Mouse (Mus musculus) midbrain, embryonic 10.5 days (tissue): ENCODE measurements around the gene Bach1. TPM values are rescaled to one million over a fixed set of nuclear protein-coding genes. Genes with fewer than 3 reads are reported as not detected.

Experiments
- DNase-seq: peaks from one replicate; pipeline ENCODE4 v3.0.0-alpha.2; 2017; ENCODE audit warnings: low spot score
- H3K27ac ChIP-seq: fragments of 300-500 bp; sonication (generic); replicated peaks from 2 replicates; pipeline ENCODE4 v1.5.1; 2016; ENCODE audit warnings: mild to moderate bottlenecking
- H3K27me3 ChIP-seq: fragments of 300-500 bp; sonication (generic); 2 replicates; pipeline ENCODE4 v1.6.1; 2016; ENCODE audit warnings: low read depth, mild to moderate bottlenecking; ENCODE audit not compliant: poor library complexity, severe bottlenecking
- H3K36me3 ChIP-seq: fragments of 300-500 bp; sonication (generic); 2 replicates; pipeline ENCODE4 v1.6.1; 2016; ENCODE audit warnings: mild to moderate bottlenecking, moderate library complexity
- H3K4me1 ChIP-seq: fragments of 300-500 bp; sonication (generic); 2 replicates; pipeline ENCODE4 v1.6.1; 2016
- H3K4me3 ChIP-seq: fragments of 300-500 bp; sonication (generic); 2 replicates; pipeline ENCODE4 v1.5.1; 2016; ENCODE audit warnings: mild to moderate bottlenecking, moderate library complexity
- H3K9me3 ChIP-seq: fragments of 300-500 bp; sonication (generic); replicated peaks from 2 replicates; pipeline ENCODE4 v1.6.1; 2016; ENCODE audit warnings: mild to moderate bottlenecking
- WGBS: fragments of 180-500 bp; shearing (Covaris S2); methylation state at CpG from one replicate; pipeline ENCODE4 v1.1.7; 2016; 5-methylcytosine and 5-hydroxymethylcytosine counted together
- polyA plus RNA-seq: library from polyadenylated mRNA; unstranded; fragments of >200 nt; fragmentation: Nextera tagmentation; extraction: Ambion mirVana; gene quantifications from 2 replicates; pipeline ENCODE4 v1.2.1, GENCODE M21; 2016

Bach1 gene
- polyA plus RNA-seq, 1 experiment from 2014 or later: 12.9 TPM

- Histone ChIP-seq H3K27ac (no peak overlapping the region), H3K4me1 (no peaks in the 10 kb centered on the region), H3K9me3 (no peaks in the 10 kb centered on the region), H3K27me3 (no peaks in the 10 kb centered on the region), H3K36me3 (peaks cover 77% of the 10 kb centered on the region), H3K4me3 (no peak overlapping the region)
- 95% methylated on average over 23 of the region's 23 CpGs for WGBS
- DNase-seq: no peak
These were observed 21.0 kb downstream of the Bach1 start for GRCm38 (mm10) chr16:87719688-87720283.

- Histone ChIP-seq H3K4me1 (no peaks in the 10 kb centered on the region), H3K36me3 (peaks cover 78% of the 10 kb centered on the region), H3K27me3 (no peaks in the 10 kb centered on the region), H3K27ac (no peak overlapping the region), H3K9me3 (no peaks in the 10 kb centered on the region), H3K4me3 (no peak overlapping the region)
- WGBS: 97% methylated on average over 24 of the region's 24 CpGs
- no peak for DNase-seq
These were observed 22.2 kb downstream of the Bach1 start for GRCm38 (mm10) chr16:87720851-87721409.

- Histone ChIP-seq H3K4me1 (no peaks in the 10 kb centered on the region), H3K27ac (no peak overlapping the region), H3K36me3 (peaks cover 83% of the 10 kb centered on the region), H3K27me3 (no peaks in the 10 kb centered on the region), H3K9me3 (no peaks in the 10 kb centered on the region), H3K4me3 (no peak overlapping the region)
- DNase-seq: no peak
- WGBS: 98% methylated on average over 5 of the region's 5 CpGs
These were observed 24.1 kb downstream of the Bach1 start for GRCm38 (mm10) chr16:87722857-87723256.

GRCm38 (mm10) chr16:87723479-87723878, 24.7 kb downstream of the Bach1 start:
- no peak for DNase-seq
- H3K27ac ChIP-seq: no peak overlapping the region
- no peaks in the 10 kb centered on the region for H3K4me1 ChIP-seq
- WGBS: 94% methylated on average over 15 of the region's 15 CpGs
- no peak overlapping the region for H3K4me3 ChIP-seq
- no peaks in the 10 kb centered on the region for H3K27me3 ChIP-seq
- no peaks in the 10 kb centered on the region for H3K9me3 ChIP-seq
- peaks cover 89% of the 10 kb centered on the region for H3K36me3 ChIP-seq

- H3K4me3 ChIP-seq: no peak overlapping the region
- H3K9me3 ChIP-seq: no peaks in the 10 kb centered on the region
- H3K27ac ChIP-seq: no peak overlapping the region
- H3K27me3 ChIP-seq: no peaks in the 10 kb centered on the region
- 91% methylated on average over 4 of the region's 4 CpGs for WGBS
- DNase-seq: no peak
- no peaks in the 10 kb centered on the region for H3K4me1 ChIP-seq
- H3K36me3 ChIP-seq: peaks cover 90% of the 10 kb centered on the region
These were observed 26.1 kb downstream of the Bach1 start for GRCm38 (mm10) chr16:87724826-87725225.

- Histone ChIP-seq H3K27ac (no peak overlapping the region), H3K9me3 (no peaks in the 10 kb centered on the region), H3K4me3 (no peak overlapping the region), H3K36me3 (peaks cover 90% of the 10 kb centered on the region), H3K27me3 (no peaks in the 10 kb centered on the region), H3K4me1 (no peaks in the 10 kb centered on the region)
- no peak for DNase-seq
- 93% methylated on average over 5 of the region's 5 CpGs for WGBS
These were observed 26.5 kb downstream of the Bach1 start for GRCm38 (mm10) chr16:87725241-87725640.

GRCm38 (mm10) chr16:87725963-87726362, 27.2 kb downstream of the Bach1 start:
- H3K27ac ChIP-seq: no peak overlapping the region
- H3K4me3 ChIP-seq: no peak overlapping the region
- no peaks in the 10 kb centered on the region for H3K9me3 ChIP-seq
- no peaks in the 10 kb centered on the region for H3K4me1 ChIP-seq
- H3K27me3 ChIP-seq: no peaks in the 10 kb centered on the region
- no peak for DNase-seq
- peaks cover 93% of the 10 kb centered on the region for H3K36me3 ChIP-seq
- 95% methylated on average over 21 of the region's 21 CpGs for WGBS

GRCm38 (mm10) chr16:87726369-87726768, 27.6 kb downstream of the Bach1 start:
- no peak overlapping the region for H3K27ac ChIP-seq
- H3K27me3 ChIP-seq: no peaks in the 10 kb centered on the region
- DNase-seq: no peak
- WGBS: 90% methylated on average over 6 of the region's 6 CpGs
- no peak overlapping the region for H3K4me3 ChIP-seq
- no peaks in the 10 kb centered on the region for H3K9me3 ChIP-seq
- peaks cover 93% of the 10 kb centered on the region for H3K36me3 ChIP-seq
- H3K4me1 ChIP-seq: no peaks in the 10 kb centered on the region

GRCm38 (mm10) chr16:87727250-87727649, 28.5 kb downstream of the Bach1 start:
- Histone ChIP-seq H3K4me3 (no peak overlapping the region), H3K36me3 (peaks cover 89% of the 10 kb centered on the region), H3K27me3 (no peaks in the 10 kb centered on the region), H3K27ac (no peak overlapping the region), H3K4me1 (no peaks in the 10 kb centered on the region), H3K9me3 (no peaks in the 10 kb centered on the region)
- WGBS: 90% methylated on average over 9 of the region's 9 CpGs
- no peak for DNase-seq

GRCm38 (mm10) chr16:87727918-87728317, 29.2 kb downstream of the Bach1 start:
- Histone ChIP-seq H3K4me3 (no peak overlapping the region), H3K4me1 (no peaks in the 10 kb centered on the region), H3K27ac (no peak overlapping the region), H3K36me3 (peaks cover 82% of the 10 kb centered on the region), H3K27me3 (no peaks in the 10 kb centered on the region), H3K9me3 (no peaks in the 10 kb centered on the region)
- WGBS: 87% methylated on average over 14 of the region's 14 CpGs
- no peak for DNase-seq

- H3K4me1 ChIP-seq: no peaks in the 10 kb centered on the region
- DNase-seq: no peak
- H3K36me3 ChIP-seq: peaks cover 74% of the 10 kb centered on the region
- H3K4me3 ChIP-seq: no peak overlapping the region
- no peaks in the 10 kb centered on the region for H3K9me3 ChIP-seq
- no peak overlapping the region for H3K27ac ChIP-seq
- no peaks in the 10 kb centered on the region for H3K27me3 ChIP-seq
- WGBS: 94% methylated on average over 8 of the region's 8 CpGs
These were observed 30.0 kb downstream of the Bach1 start for GRCm38 (mm10) chr16:87728703-87729102.

GRCm38 (mm10) chr16:87729469-87729868, 30.7 kb downstream of the Bach1 start:
- no peaks in the 10 kb centered on the region for H3K9me3 ChIP-seq
- H3K27me3 ChIP-seq: no peaks in the 10 kb centered on the region
- no peak overlapping the region for H3K4me3 ChIP-seq
- no peak for DNase-seq
- 93% methylated on average over 20 of the region's 20 CpGs for WGBS
- H3K4me1 ChIP-seq: no peaks in the 10 kb centered on the region
- no peak overlapping the region for H3K27ac ChIP-seq
- H3K36me3 ChIP-seq: peaks cover 66% of the 10 kb centered on the region

- Histone ChIP-seq H3K36me3 (peaks cover 17% of the 10 kb centered on the region), H3K9me3 (no peaks in the 10 kb centered on the region), H3K4me1 (peaks cover 9% of the 10 kb centered on the region), H3K27ac (no peak overlapping the region), H3K4me3 (no peak overlapping the region), H3K27me3 (no peaks in the 10 kb centered on the region)
- 83% methylated on average over 4 of the region's 4 CpGs for WGBS
- no peak for DNase-seq
These were observed 36.2 kb downstream of the Bach1 start for GRCm38 (mm10) chr16:87734868-87735381.
